Mouse (Mus musculus): Measurements from ENCODE around the gene Pde5a.

- TF ChIP-seq ZKSCAN1 (IDR thresholded peaks at IDR 0.05; ENCODE audit: low read depth, low read length) (no peak), CTCF (IDR thresholded peaks at IDR 0.05 in 2 of 3, conservative IDR thresholded peaks at IDR 0.05 in 1 of 3; ENCODE audit: control insufficient read depth in 1 of 3, insufficient read depth in 1 of 3, low read depth in 2 of 3, low read length in 3 of 3, poor library complexity in 1 of 3, severe bottlenecking in 1 of 3) (no peak), E2F4 (IDR thresholded peaks at IDR 0.05; ENCODE audit: borderline replicate concordance, low read depth, low read length) (no peak), ELF1 (IDR thresholded peaks at IDR 0.05; ENCODE audit: low read depth, low read length) (no peak), USF1 (IDR thresholded peaks at IDR 0.05; ENCODE audit: low read depth, low read length) (no peak), ZNF384 (IDR thresholded peaks at IDR 0.05; ENCODE audit: low read depth, low read length) (no peak), EP300 (IDR thresholded peaks at IDR 0.05; ENCODE audit: low read depth in 1 of 2, low read length in 2 of 2) (no peak), POLR2A (IDR thresholded peaks at IDR 0.05; ENCODE audit: control insufficient read depth in 1 of 2, insufficient read depth in 1 of 2, low read depth in 1 of 2, low read length in 2 of 2, poor library complexity in 1 of 2) (no peak), USF2 (IDR thresholded peaks at IDR 0.05; ENCODE audit: borderline replicate concordance in 1 of 2, insufficient read depth in 1 of 2, low read depth in 1 of 2, low read length in 2 of 2) (no peak), POLR2AphosphoS2 (IDR thresholded peaks at IDR 0.05; ENCODE audit: low read length) (no peak), MAFK (IDR thresholded peaks at IDR 0.05; ENCODE audit: borderline replicate concordance, low read depth, low read length) (no peak)
Measured at GRCm38 (mm10) chr3:122801436-122802221, 72.9 kb downstream of the Pde5a start.
